Mouse (Mus musculus) thymus, postnatal 0 days (tissue): ENCODE data around the gene H6pd. TPM values are rescaled to one million over a fixed set of nuclear protein-coding genes. Genes with fewer than 3 reads are reported as not detected.

Experiments
- DNase-seq: peaks from one replicate; pipeline ENCODE4 v3.0.0-alpha.2; 2015; ENCODE audit warnings: low spot score
- polyA plus RNA-seq: library from polyadenylated mRNA; unstranded; fragments of >200 nt; fragmentation: Nextera tagmentation; extraction: Ambion mirVana; gene quantifications from 2 replicates; pipeline ENCODE4 v1.2.1, GENCODE M21; 2015

Gene H6pd
- polyA plus RNA-seq, 1 experiment from 2014 or later, result 13.8 TPM

DNA sequence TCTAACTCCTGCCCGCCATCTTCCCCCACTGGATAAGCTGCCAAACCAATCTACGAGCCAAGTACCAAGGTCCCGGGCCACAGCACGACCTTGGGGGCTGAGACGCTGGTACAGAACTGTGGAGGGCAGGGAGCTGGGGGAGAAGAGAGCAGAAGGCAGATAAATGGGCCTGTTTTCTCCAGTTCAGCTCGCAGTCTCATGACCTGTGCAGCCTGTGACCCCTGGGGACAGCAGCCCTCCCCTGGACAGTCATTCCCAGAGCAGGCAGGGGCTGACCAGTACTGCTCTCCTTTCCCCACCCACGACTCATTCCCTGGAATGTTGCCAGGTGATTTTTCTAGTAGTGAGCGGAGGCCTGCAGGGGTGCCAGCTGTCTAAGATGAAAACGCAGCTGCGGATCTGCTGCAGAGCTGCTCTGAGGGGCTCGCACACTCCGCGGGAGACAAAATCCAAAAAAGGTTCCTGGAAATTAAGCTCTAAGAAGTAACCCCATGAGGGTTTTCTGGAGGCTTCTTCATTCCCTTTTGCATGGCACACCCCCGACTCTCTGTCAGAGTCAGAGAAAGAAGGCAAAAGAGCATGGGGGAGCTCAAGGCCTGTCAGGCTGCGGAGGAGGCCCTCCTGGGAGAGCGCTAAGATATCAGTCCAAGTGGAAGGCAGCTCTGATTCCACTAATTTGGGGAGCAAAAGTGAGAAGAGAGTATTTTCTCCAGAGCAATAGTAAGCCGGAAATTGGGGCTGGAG, 30.9 kb downstream of the H6pd start:
- no peak for DNase-seq

DNA sequence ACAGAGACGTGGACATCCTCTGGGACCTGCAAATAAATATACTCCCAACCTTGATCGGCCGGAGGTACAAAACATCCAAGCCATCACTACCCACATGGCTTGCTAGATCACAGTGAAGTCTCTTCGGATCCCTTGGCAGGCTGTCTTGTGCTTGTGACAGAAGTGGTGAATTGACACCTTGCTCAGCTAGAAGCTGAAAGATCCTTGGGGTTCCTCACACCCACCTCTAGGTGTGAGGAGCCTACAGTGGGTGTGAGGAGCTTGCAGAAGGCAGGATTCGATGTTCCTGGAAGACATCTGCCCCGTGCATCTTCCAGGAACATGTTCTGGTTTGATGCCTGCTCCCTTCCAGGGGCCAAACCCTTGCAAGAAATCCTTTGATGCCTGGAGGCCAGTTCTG, 31.6 kb downstream of the H6pd start:
- no peak for DNase-seq

DNA sequence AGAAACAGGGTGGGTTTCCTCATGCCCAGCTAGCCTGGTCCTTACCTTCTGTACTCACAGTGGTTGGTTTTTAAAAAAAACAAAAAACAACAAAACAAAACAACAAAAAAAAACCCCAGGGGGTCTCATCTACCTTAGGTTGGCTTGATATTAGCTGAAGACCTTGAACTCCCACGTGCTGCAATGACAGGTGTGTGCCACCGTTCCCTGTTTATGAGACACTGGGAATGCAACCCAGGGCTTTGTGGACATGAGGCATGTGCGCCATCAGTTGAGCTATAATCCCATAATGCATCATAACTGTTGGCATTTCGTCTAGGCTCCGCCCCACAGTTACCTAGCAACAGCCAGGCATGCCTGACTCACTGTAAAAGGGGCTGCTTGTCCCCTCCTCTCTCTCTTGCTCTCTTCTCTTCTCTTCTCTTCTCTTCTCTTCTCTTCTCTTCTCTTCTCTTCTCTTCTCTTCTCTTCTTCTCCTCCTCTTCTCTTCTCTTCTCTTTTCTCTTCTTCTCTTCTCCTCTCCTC, 33.0 kb downstream of the H6pd start:
- DNase-seq, result no peak

DNA sequence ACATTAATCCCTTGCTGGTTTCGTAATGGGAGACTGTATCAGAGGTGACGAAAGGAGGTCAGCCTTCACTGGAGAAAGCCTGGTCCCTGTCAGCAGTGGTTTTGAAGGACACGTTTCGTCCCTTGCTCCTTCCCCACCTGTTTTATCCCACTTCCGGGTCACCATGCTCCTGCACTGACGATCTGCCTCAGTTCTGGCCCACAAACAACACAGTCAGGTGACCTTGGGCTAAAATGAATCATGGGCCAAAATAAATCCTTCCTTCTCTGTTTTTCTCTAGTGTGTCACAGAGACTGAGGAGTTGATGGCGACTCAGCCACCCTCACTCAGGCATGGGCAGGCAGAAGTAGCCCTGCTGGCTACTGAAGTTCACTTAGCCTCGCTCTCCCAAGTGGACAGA, 33.5 kb downstream of the H6pd start:
- no peak for DNase-seq

DNA sequence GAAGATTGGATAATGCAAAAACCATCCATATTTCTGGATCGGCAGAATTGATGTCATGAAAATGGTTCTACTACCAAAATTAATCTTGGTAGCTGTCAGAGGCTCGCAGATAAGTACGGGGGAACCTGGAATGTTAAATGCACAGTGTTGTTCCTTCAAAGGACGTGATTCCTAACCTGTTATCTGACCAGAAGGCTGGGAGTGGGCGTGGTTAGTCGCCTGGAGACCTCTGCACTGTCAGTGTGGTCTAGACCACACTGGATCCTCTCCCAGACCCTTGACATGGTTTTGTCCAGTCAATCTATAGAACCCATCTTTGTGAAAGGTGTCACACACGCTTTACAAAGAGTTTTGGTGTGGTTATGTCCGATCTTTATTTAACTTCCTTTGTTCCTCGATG, 37.4 kb downstream of the H6pd start:
- DNase-seq, result no peak

DNA sequence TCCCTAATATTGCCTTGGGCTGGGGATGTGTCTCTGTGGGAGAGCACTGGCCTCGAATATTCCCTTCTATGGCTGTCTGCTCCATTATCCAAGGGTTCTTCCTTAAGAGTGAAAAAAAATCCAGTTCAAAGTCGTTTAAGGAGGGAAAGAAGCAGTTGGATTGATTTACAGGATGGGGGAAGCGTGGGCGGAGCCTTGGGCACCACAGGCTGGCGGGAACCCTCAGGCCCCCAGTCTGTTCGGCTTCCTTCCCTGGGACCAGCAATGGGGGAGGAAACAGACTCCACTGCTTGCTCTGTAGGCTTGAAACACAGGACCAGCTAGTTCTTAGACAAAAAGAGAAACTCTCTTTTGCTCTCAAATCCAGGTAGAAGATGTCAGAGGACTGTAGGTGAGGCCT, 40.3 kb downstream of the H6pd start:
- no peak for DNase-seq

DNA sequence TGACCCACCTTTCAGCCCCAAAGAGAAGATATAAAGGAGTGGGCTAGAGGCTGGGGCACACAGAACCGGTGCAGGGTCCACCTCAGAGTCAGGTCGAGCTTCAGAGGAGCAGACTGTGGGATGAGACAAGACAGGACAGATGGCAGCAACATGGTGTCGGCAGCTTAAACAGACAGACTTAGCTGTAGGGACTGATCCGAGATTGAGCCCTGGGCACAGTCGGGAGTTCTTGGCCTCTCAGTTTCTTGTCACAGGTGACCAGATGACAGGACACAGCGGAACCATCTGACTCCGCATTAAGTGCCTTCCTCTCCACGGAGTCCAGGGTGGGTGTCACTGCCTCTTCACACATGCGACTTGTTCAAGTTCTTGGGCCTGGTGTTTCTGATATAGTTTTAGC, 41.9 kb downstream of the H6pd start:
- DNase-seq, result no peak

DNA sequence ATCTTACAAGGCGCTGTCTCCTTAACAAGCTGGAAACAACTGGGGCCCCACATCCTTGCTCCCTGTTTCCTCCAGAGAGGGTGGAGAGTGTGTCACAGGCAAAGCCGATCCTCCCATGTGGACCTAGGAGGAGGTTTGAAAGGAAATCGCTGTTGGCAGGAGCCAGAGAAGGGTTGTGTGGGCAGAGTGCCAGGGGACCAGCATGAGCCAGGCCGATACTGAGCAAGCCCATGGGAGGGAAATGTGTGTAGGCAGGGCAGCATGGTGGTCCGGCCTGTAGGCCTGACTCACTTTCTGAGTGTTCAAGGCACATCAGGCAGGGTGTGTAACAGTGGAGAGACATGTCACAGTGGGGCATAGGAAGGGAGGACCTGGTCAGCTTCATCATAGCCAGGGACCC, 42.6 kb downstream of the H6pd start:
- DNase-seq, result no peak

DNA sequence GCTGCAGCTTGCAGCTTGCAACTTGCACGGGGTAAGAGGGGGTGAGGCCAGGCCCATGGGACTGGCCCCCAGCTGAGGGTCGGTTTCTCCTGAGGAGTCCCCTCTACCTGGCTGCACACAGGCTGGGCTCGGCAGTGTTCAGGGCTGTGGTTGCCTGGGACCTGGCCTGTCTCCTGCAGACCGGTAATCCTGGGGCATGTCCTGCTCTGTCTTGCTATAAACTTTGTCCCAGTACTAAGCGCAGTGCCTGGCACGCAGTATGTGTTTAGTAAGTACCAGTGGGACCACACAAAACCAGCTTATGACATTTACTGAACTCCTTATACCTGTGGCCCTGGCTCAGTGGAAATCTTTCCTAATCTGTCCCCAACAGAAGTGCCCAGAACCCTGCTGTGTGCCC, 43.2 kb downstream of the H6pd start:
- no peak for DNase-seq

DNA sequence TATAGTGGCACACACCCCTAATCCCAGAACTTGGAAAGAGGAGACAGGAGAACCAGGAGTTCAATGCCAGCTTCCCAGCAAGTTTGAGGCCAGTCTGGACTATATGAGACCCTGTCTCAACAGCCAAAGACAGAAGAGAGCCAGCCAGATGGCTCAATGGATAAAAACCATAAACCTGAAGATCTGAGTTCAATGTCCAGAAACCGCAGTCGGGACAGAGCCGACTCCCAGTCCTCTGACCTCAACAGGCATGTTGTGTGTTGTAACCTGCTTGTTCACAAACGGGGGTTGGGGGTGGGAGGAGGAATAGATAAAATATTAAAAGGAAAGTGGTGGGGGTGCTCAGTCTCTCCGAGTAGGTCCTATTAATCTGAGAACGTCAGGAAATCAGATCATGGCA, 43.6 kb downstream of the H6pd start:
- no peak for DNase-seq

DNA sequence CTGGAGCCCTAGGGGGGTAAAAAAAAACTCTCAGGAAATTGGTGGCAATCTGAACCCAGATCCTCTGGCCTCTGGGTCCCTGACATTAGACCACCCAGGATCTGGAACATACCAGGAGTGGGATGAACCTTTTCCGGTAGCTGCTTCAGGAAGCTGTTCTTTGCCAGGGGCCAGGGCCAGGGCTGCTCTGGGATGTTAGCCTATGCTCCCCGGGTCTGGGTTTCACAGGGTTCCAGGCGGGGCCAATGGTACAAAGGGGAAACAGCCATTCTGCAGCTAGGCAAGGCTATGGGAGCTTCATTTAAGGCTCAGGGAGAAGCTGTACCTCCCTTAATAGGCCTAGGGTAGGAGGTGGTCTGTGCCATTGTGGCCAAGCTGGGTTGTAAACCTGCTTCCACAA, 44.1 kb downstream of the H6pd start:
- DNase-seq, result no peak

DNA sequence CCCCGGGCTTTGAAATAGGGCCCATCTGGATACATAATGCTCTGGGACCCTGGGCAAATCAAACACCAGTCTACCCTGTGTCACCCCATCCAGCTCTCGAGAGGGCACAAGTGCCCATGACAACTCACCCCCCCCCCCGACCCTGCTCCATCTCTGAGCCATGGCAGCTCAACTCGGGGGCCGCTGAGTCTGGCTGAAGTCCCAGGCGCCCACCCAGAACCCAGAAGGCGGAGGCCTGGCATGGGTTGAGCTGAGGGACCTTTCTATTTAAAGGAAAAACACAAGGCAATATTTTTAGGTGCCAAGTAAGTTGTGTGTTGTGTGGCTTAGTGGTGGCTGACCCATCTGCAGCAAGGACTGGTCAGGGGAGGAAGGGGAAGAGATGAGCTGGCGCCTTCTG, 44.5 kb downstream of the H6pd start:
- DNase-seq, result no peak

DNA sequence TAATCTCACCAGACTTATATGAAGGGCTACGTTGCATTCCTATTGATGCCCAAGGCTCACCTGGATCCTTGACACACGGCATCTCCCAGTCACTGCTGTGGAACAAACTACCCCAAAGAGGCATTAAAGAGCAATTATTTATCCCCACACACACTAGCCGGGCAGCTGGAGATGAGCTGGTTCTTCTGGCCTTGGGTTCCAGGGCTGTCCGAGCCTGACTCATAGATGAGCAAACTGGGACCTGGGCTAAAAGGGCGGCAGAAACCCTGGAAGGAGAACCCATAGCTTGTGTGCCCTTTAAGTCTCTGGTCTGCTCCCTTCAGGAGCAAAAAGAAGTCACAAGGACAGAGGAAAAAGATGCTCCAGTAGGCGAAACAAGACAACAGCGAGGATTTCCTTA, 48.4 kb downstream of the H6pd start:
- no peak for DNase-seq

DNA sequence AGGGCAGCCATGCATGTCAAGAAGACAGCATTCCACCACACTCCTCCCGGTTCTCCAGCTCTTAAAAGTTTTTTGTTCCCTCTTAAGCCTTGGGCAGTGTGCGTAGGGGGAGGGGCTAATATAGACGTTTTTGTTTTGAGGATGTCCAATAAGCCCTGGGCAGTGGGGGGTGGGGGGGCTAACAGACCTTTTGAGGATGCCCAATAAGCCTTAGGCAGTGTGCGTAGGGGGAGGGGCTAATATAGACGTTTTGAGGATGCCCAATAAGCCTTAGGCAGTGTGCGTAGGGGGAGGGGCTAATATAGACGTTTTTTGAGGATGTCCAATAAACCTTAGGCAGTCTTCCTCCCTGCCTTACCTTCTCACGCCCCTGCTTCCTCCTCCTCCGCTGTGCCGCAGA, 49.0 kb downstream of the H6pd start:
- no peak for DNase-seq

DNA sequence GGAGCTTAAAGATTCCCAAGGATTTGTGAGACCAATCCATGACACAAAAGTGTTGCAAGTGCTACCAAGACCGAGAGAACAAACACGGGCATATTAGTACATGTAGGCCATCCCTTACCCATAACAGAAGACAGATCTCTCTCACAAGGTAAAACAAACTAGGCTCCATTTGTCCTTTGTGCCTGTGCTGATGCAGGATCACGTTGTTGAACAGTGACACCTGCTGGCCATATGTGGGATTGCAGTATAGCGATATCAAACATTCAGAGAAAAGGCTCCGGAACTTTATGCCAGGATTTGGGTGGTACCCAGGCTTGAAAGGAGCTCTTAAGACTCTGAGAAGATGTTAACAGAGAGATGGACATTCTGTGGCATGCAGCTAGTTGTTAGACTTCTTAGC, 50.3 kb downstream of the H6pd start:
- peak; percentile 85 for DNase-seq

DNA sequence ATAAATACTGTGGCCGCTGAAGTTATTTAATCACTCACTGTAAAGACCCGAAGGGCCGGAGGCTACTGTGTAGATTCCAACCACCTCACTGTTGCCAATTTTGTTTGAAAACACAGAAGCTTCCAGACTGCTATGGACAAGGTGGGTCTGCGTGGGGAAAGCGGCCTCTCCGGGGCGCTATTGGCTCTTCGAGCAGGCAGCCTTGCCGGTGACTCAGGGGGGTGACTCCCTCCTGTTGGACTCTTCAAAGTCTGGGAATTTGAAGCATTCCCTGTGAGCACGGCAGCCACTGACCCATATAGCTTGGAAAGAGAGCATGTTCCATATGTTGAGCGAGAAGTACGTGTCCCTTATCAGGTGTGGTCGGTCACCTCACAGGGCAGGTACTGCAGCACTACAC, 52.8 kb downstream of the H6pd start:
- DNase-seq, result no peak

DNA sequence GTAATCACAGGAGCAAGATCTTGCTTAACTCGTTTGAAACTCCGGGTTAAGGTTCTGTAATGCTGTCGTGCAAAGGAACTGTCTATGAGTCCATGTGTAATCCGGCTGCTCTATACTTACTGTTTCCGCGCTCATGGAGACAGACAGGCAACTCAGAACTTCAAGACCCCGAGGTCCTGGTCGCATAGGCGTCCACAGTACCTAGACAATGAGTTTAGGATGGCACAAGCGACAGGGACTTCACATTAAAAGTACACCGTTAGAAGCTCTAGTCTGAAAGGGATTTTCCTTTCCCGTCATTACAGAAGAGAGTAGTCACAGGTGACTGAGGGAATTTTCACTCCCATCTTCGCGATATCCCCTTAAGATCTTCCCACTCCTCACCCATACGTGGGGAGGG, 53.2 kb downstream of the H6pd start:
- DNase-seq, result no peak

DNA sequence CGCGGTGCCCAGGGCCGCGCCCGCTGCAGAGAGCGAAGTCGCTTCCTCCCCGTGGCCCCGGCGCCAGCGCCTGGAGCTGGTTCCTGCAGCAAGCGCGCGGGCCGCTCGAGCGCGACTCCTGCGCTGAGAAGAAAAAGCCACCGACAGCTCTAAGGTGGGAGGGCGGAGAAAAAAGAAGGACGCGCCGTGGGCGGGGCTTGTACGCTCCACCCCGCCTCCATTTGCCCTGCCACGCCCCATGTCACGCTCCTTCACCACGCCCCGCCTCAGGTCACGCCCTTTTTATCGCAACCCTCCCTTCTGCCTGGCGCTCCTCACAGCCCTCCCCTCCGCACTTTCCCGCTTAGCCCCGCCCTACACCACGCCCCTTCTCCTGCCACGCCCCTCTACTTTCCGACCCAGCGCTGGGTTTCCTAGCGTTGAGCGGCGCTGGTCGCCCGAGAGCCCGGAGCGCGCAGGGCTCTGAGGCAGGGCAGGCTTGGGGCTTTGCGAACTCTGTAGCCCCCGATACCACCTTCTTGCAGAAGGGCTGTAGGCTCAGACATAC, 53.9 kb downstream of the H6pd start, which contains the start of gene Spsb1:
Spsb1 (minus strand) TSS at position 151 of the 547 bp plus-strand sequence.
- DNase-seq, result peak; percentile 98

DNA sequence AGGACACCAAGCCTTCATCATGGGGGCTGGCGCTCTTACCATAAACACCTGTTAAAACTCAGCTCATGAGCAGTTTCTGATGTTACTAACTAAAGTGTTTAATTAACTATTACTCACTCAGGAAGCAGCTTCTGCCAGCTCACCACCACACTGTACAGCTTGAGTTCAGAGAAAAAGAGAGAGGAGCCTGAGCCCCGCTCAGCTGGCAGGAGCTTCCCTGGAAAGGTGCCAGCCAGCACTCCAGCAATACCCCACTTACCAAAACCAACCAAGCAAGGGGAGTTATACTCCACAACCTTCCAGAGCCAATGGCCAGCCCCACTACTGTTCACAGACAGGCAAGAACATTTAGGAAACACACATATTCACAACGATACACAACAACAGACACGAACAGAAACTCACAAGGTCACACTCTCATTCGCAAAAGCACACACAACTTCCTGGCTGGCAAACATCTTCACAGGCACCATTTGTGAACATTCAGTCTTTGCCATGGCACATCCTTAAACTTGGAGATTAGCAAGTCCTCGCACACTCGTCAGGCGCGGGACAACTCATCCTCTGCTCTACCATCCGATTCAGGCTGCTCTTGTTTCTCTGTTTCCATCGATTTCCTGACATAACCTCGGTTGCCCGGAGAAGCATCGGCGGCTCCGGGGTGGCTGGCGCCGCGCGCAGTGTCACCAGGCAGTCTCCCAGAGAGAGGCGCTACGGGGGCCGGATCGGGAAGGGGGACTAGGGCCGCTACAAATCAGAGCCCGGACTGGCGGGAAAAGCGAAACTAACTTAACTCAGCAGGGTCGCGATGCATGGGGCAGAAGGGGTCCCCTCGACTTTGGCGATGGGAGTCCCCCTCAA, 55.0 kb downstream of the H6pd start:
- DNase-seq, result peak; percentile 34

DNA sequence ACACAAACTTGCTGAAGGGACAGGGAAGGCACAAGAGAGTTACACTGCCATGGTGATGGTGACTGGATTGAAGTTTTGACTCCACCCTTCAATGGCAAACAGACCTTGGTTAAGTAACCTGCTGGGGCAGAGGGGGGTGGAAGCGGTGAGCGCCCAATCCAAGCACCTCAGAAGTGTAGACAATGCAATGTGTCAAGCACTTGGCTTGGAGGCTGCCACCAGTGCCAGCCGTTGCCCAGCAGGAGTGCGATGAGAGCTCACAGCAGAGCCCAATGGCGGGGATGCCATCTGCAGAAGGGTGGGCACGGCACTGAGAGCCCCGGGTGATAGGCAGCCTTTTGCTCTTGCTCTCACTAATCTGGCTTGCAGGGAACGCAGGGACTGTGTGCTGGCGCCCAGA, 56.6 kb downstream of the H6pd start:
- DNase-seq, result no peak

DNA sequence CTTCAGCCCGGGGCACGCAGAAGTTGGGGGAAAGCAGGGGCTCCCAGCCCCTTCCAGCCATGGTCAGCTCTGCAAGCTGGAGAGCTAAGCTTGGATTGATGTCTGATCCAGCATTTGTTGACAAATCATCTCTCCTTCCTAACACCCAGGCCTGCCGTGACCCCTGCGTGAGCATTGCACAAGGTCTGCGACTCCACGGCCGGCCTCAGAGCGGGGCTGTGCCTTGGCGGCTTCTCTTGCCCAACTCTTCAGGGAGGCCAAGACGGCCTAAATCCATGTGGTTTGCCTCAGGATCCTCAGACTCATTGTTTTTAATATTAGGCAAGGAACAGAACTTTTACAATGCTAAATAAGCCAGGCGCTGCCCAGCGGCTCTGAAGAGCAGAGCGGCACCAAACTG, 57.6 kb downstream of the H6pd start:
- no peak for DNase-seq

DNA sequence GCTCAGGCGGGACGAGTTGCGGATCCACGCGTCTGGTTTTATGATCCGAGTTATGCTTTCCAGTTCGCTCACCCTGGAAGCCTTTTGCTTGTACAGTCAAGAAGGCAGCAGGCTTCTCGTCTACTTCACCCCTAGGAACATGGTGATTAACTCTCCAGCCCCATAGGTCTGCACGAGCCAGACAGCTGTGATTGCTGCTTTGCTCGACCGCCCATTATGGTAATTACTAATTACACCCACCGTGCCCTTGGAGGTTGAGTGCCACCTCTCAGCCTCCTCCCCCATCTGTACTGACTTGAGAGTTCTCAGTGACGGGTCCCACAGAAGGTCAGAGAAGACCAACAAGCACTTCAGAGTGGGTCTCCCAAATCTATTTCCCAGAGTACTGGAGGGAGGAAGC, 59.1 kb downstream of the H6pd start:
- no peak for DNase-seq
